Mouse (Mus musculus): ENCODE data around the gene Gm17571.

Gene Gm17571

GRCm38 (mm10) chr9:13446703-13447285, at the start of gene Gm17571:
Gene Gm17571 (minus strand): TSS chr9:13446753.
- no peak for DNase-seq

- no peak for DNase-seq
Measured at GRCm38 (mm10) chr9:13495530-13495929, 49.0 kb upstream of the Gm17571 start.

GRCm38 (mm10) chr9:13493746-13494145, 47.2 kb upstream of the Gm17571 start:
- DNase-seq, result no peak

GRCm38 (mm10) chr9:13492807-13493206, 46.3 kb upstream of the Gm17571 start:
- no peak for DNase-seq

GRCm38 (mm10) chr9:13491854-13492620, 45.5 kb upstream of the Gm17571 start:
- no peak for DNase-seq

GRCm38 (mm10) chr9:13491107-13491506, 44.6 kb upstream of the Gm17571 start:
- no peak for DNase-seq

- DNase-seq, result no peak
Measured at GRCm38 (mm10) chr9:13485914-13486313, 39.4 kb upstream of the Gm17571 start.

- no peak for DNase-seq
Measured at GRCm38 (mm10) chr9:13484267-13485240, 38.0 kb upstream of the Gm17571 start.

GRCm38 (mm10) chr9:13483199-13484068, 36.9 kb upstream of the Gm17571 start:
- no peak for DNase-seq

GRCm38 (mm10) chr9:13479275-13479674, 32.7 kb upstream of the Gm17571 start:
- DNase-seq, result no peak

GRCm38 (mm10) chr9:13474951-13475350, 28.4 kb upstream of the Gm17571 start:
- DNase-seq, result no peak

GRCm38 (mm10) chr9:13470013-13470412, 23.5 kb upstream of the Gm17571 start:
- peak; percentile 55 to 60 for DNase-seq

GRCm38 (mm10) chr9:13468778-13469177, 22.2 kb upstream of the Gm17571 start:
- DNase-seq, result peak; percentile 49 to 53

GRCm38 (mm10) chr9:13467745-13468144, 21.2 kb upstream of the Gm17571 start:
- peak in 1 of 2 experiments; percentile 29 for DNase-seq

GRCm38 (mm10) chr9:13466816-13467215, 20.3 kb upstream of the Gm17571 start:
- DNase-seq, result peak; percentile 62 to 70

GRCm38 (mm10) chr9:13466351-13466750, 19.8 kb upstream of the Gm17571 start:
- DNase-seq, result peak; percentile 74 to 77

- DNase-seq, result no peak
Measured at GRCm38 (mm10) chr9:13465358-13466020, 18.9 kb upstream of the Gm17571 start.

GRCm38 (mm10) chr9:13460926-13461325, 14.4 kb upstream of the Gm17571 start:
- DNase-seq, result no peak

- DNase-seq, result no peak
Measured at GRCm38 (mm10) chr9:13460012-13460411, 13.5 kb upstream of the Gm17571 start.

GRCm38 (mm10) chr9:13459371-13459770, 12.8 kb upstream of the Gm17571 start:
- DNase-seq, result no peak

- DNase-seq, result no peak
Measured at GRCm38 (mm10) chr9:13457774-13458173, 11.2 kb upstream of the Gm17571 start.

- no peak for DNase-seq
Measured at GRCm38 (mm10) chr9:13455231-13455630, 8.7 kb upstream of the Gm17571 start.
